Mouse (Mus musculus) brain, adult 10 weeks (tissue): ENCODE measurements around the gene Adra2b. TPM values are rescaled to one million over a fixed set of nuclear protein-coding genes. Genes with fewer than 3 reads are reported as not detected.

Experiments
- polyA plus RNA-seq: library from polyadenylated mRNA; stranded (reverse); fragments of 350-450 nt; fragmentation: Illumina TruSeq; extraction: RNeasy Lipid Tissue Mini Kit (QIAGEN cat#74804); gene quantifications from one replicate; pipeline ENCODE4 v1.2.3, GENCODE M21; 2015; ENCODE audit warnings: low read depth, low replicate concordance

The Adra2b gene
- 0.67 TPM for polyA plus RNA-seq

DNA sequence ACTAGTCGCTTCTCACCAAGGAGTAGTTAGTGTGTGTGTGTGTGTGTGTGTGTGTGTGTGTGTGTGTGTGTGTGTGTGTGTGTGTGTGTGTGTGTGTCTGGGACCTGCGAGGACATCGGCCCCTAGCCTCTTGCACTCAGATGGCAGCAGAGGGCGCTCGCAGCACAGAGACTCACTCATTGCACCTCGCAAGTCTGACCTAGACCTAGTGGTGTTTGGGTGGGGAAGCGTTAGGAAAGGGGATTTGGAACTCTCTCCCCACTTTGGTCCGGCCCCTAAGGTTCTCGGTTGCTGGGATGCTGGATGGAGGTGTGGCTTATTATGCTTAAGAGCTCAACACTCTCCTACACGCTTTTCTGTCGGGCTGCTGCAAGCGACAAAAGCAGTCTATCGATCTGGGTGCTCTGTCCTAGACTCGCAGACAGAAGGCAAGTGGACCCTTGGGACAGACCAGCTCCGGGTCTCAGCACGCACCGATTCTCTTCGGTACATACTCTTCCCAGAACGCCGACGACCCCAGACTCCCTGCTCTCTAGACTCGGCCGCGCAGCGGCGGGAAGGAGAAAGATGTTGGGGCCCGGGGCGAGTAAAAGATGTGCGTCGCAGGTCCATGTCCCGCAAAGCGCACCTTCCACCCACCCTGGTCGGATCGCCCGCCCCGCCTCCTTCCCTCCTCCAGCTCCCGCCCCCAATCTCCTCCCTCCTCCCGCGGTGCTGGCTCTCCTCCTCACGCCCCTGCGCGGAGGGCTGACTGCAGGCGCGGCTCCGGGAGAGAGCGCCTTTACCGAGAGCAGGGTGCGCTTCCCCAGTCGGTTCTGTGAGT is at the start of gene Adra2b:
Adra2b (plus strand) TSS at position 750 of the 823 bp plus-strand sequence.

GRCm38 (mm10) chr2:127335767-127336496 is 27.1 kb upstream of the Adra2b start, which contains the start of gene Dusp2:
Gene Dusp2, plus strand, starts transcription at chr2:127336159.

GRCm38 (mm10) chr2:127338416-127338815 is 24.6 kb upstream of the Adra2b start, which contains the start of gene Astl:
Gene Astl, plus strand, starts transcription at chr2:127338639.

Other genes starting within 250 kb of the Adra2b start
- gene Ncaph, start 229.3 kb upstream of the Adra2b start, polyA plus RNA-seq, result 2.0 TPM
- 1.8 TPM for gene Itpripl1, start 219.8 kb upstream of the Adra2b start, polyA plus RNA-seq
- 0.74 TPM for gene 1810024B03Rik, start 154.9 kb upstream of the Adra2b start, polyA plus RNA-seq
- gene Snrnp200, start 154.8 kb upstream of the Adra2b start, polyA plus RNA-seq, result 42.6 TPM
- 92.5 TPM for gene Ciao1, start 115.4 kb upstream of the Adra2b start, polyA plus RNA-seq
- gene Tmem127, start 115.3 kb upstream of the Adra2b start, polyA plus RNA-seq, result 66.1 TPM
- gene Stard7, start 93.0 kb upstream of the Adra2b start, polyA plus RNA-seq, result 88.5 TPM
- gene Dusp2, start 27.0 kb upstream of the Adra2b start, polyA plus RNA-seq, result 1.4 TPM
- gene Astl, start 24.6 kb upstream of the Adra2b start, polyA plus RNA-seq, result not detected
- gene Gpat2, start 62.0 kb downstream of the Adra2b start, polyA plus RNA-seq, result 0.16 TPM
- gene Fahd2a, start 81.4 kb downstream of the Adra2b start, polyA plus RNA-seq, result 31.6 TPM
- gene Kcnip3, start 158.9 kb downstream of the Adra2b start, polyA plus RNA-seq, result 91.6 TPM
- 0.24 TPM for gene Prom2, start 178.3 kb downstream of the Adra2b start, polyA plus RNA-seq
- gene Zfp661, start 223.9 kb downstream of the Adra2b start, polyA plus RNA-seq, result 9.0 TPM
- gene Mrps5, start 224.0 kb downstream of the Adra2b start, polyA plus RNA-seq, result 94.9 TPM